Mouse (Mus musculus) kidney, adult 11 months (tissue): Measurements from ENCODE around the gene Wnt16.
A peak's percentile ranks its signal among the peaks of the same experiment; 100 is the strongest.

ENCODE experiments used
- DNase-seq: peaks from one replicate; pipeline ENCODE4 v3.0.0; 2022

Wnt16 gene

DNA sequence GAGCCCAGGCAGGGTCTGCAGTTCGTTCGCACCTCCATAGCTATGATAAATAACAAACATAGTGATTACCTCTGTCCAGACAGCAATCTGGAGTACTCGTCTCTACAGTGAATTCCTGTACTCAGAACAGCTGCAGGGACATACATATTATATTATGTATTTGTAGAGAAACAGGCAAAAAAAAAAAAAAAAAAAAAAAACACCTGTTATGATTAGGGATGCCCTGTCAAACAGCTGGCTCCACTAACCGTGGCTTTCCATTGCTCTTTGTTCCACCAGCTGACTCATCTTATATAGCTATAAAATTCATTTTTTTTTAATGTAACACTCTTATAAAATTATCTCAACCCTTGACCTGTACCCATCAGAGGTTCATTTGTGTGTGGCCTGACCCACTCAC is 38.3 kb downstream of the Wnt16 start:
- no peak for DNase-seq

- DNase-seq: peak; percentile 31
Observed at GRCm38 (mm10) chr6:22327091-22327490, 39.1 kb downstream of the Wnt16 start.

GRCm38 (mm10) chr6:22327931-22328330 is 39.9 kb downstream of the Wnt16 start:
- no peak for DNase-seq

DNA sequence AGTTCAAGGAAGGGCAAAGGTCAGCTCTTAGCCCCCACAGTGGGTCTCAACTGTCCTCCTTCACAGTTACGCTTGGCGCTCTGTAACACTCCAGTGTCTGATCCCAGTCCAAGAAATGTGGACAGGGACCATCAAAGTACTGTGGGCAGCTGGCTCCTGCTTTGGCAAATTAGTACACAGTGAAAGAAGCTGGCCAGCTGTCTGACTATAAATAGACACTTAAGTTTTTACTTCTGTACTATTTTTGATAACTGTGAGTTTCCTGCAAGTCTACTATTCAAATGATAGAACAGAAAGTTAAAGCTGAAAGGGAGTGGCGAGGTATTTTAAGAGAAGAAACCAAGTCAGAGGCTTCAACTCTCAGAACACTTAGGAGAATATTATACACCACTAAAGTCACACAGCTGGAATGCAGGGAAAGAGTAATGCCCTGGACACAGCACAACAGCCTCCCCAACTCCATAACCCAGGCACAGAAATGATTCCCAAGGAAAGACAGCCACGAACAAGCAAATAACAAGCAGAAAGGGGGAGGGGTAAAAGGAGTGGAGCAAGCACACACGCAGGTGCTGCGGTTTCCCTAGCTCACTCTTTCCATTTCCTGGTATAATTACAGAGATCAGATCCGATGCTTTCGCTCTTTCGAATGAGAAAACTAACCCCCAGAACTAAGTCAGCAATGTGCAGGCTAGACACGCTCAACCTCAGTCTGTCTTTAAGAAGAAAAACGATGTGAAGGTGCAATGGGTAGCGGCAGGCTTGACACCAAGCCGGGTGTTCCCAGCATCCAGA is 42.3 kb downstream of the Wnt16 start:
- DNase-seq: no peak

- DNase-seq: no peak
Observed at GRCm38 (mm10) chr6:22332548-22332947, 44.5 kb downstream of the Wnt16 start.

DNA sequence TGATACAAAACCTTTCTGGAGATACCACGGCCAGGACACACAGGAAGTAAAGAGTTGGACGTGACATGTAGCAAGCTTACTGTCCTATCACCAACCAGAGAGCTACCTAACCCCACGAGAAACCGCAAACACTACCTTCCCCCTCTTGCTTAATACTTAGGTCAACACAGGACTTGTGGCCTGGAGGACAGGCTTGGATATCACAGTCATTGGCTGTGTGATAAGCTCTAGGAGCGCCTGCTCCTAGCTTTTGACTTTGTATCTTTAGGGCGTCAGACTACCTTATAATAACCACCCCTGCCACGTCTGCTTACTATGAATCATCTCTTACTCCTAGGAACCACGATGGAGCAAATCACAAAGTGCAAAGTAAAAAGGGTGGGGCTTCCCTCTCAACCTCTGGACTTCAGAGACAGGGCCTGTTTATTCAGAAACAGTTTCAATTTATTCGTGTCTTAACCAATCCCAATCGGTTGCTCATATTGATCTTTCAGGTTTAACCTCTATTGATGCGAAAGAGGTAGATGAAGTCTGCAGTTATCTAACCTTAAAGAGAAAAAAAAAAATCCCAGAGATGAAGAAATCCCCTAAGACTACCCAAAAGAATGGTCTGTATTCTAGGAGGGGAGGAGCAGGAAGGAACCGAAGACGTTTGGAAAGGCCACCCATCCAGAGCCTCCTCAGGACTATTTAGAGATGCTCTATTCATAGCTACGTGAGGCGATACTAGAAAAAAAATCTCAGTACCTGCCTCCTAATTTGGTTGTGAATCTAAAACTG is 51.9 kb downstream of the Wnt16 start:
- no peak for DNase-seq

GRCm38 (mm10) chr6:22340779-22341178 is 52.8 kb downstream of the Wnt16 start:
- no peak for DNase-seq

DNA sequence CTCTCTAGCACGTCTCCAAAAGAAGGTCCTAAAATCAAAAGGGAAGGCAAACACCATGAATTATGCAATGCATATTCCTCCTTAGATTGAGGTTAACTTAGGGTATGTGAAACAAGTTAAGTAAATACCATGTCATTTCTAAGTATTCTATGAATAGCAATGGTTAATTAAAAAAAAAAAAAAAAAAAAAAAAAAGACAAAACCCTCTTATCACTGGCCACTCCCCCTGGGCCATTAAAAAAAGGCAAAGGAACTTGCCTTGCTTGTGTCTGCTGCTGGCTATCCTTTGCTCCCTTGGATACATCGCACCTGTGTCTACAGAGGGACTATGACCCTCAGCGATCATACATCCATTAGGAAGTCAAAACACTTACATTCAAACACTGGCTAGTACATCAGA is 55.3 kb downstream of the Wnt16 start:
- no peak for DNase-seq

- DNase-seq: no peak
Observed at GRCm38 (mm10) chr6:22343706-22344105, 55.7 kb downstream of the Wnt16 start.

GRCm38 (mm10) chr6:22344443-22344842 is 56.4 kb downstream of the Wnt16 start:
- DNase-seq: no peak

DNA sequence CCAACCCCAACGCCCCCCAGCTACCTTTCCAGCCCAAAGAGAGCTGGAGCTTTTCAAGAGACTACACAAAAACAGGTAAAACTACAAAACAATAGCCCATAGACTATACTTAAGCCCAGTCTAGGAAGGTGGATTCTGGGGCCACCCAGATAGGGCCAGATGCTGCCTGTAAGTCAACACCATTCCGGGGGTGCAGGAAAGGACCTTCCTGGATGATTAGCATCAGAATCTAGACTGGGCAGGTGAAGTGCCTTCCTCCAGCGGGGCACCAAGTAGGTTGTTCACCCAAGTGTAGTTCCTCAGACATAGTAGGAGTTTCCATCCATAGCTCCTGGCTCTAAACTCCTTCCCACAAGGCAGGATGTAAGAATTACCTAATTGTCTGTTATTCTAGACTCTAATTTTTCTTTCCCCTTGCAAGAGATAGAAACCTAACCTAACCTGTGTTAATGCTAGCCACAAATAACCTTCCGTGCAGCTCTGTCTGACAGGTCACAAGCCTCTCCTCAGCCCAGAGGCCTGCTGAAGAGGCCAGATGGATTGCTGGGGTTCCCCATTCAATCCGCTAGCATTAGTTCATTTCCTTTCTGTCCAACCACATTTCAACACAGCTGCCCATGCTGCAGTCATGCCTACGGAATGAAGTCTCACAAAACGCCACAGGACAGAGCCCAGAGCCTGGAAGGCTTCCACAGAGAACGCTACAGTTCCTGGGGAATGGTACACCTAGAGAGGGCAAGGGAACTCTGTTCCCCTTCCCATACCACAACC is 59.3 kb downstream of the Wnt16 start:
- no peak for DNase-seq
